Mouse (Mus musculus) neural tube, embryonic 12.5 days (tissue): Measurements from ENCODE around the gene A430033K04Rik. TPM values are rescaled to one million over a fixed set of nuclear protein-coding genes. Genes with fewer than 3 reads are reported as not detected.

Experiments
- ATAC-seq: fragments of 200-750 bp; cut with Nextera tagmentation; 2 replicates; pipeline ENCODE4 v1.8.0; 2017; ENCODE audit warnings: low read depth, mild to moderate bottlenecking, moderate TSS enrichment, moderate library complexity; ENCODE audit not compliant: low FRiP score
- H3K27ac ChIP-seq: fragments of 300-500 bp; sonication (generic); 2 replicates; pipeline ENCODE4 v1.5.1; 2016
- H3K27me3 ChIP-seq: fragments of 300-500 bp; sonication (generic); replicated peaks from 2 replicates; pipeline ENCODE4 v1.6.1; 2016; ENCODE audit warnings: mild to moderate bottlenecking
- H3K36me3 ChIP-seq: fragments of 300-500 bp; sonication (generic); 2 replicates; pipeline ENCODE4 v1.6.1; 2016; ENCODE audit warnings: mild to moderate bottlenecking
- H3K4me1 ChIP-seq: fragments of 300-500 bp; sonication (generic); 2 replicates; pipeline ENCODE4 v1.6.1; 2016
- H3K4me2 ChIP-seq: fragments of 300-500 bp; sonication (generic); replicated peaks from 2 replicates; pipeline ENCODE4 v1.6.1; 2016; ENCODE audit warnings: mild to moderate bottlenecking
- H3K4me3 ChIP-seq: fragments of 300-500 bp; sonication (generic); 2 replicates; pipeline ENCODE4 v1.5.1; 2016
- H3K9ac ChIP-seq: fragments of 300-500 bp; sonication (generic); 2 replicates; pipeline ENCODE4 v1.6.1; 2016; ENCODE audit warnings: mild to moderate bottlenecking
- H3K9me3 ChIP-seq: fragments of 300-500 bp; sonication (generic); 2 replicates; pipeline ENCODE4 v1.6.1; 2016; ENCODE audit warnings: mild to moderate bottlenecking
- WGBS: fragments of 180-500 bp; shearing (Covaris S2); methylation state at CpG from one replicate; pipeline ENCODE4 v1.1.7; 2016; 5-methylcytosine and 5-hydroxymethylcytosine counted together
- polyA plus RNA-seq: library from polyadenylated mRNA; unstranded; fragments of >200 nt; fragmentation: Nextera tagmentation; extraction: Ambion mirVana; gene quantifications from 2 replicates; pipeline ENCODE4 v1.2.1, GENCODE M21; 2016

A430033K04Rik gene
- polyA plus RNA-seq, 1 experiment from 2014 or later: 16.8 TPM

DNA sequence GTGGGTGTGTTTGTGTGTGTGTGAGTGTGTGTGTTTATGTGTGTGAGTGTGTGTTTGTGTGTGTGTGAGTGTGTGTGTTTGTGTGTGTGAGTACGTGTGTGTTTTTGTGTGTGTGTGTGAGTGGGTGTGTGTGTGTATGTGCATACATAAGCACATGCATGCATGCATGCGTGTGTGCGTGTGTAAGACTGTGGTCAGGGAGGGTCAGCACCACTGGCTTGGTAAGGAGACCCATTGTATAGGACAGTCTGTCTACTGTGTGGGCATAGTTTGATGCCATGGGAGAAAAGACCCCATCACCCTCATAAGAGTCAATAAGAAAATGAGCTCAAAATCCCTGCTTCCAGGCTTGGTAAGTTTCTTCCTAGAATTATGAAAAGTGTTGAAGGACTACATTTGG, 34.7 kb downstream of the A430033K04Rik start:
- H3K27me3 ChIP-seq: no peaks in the 10 kb centered on the region
- no peak overlapping the region for H3K4me2 ChIP-seq
- no peak overlapping the region for H3K27ac ChIP-seq
- no peaks in the 10 kb centered on the region for H3K4me1 ChIP-seq
- WGBS: 95% methylated on average over 3 of the region's 3 CpGs
- ATAC-seq: no peak
- no peaks in the 10 kb centered on the region for H3K9me3 ChIP-seq
- H3K36me3 ChIP-seq: no peaks in the 10 kb centered on the region
- no peak overlapping the region for H3K9ac ChIP-seq
- H3K4me3 ChIP-seq: no peak overlapping the region

DNA sequence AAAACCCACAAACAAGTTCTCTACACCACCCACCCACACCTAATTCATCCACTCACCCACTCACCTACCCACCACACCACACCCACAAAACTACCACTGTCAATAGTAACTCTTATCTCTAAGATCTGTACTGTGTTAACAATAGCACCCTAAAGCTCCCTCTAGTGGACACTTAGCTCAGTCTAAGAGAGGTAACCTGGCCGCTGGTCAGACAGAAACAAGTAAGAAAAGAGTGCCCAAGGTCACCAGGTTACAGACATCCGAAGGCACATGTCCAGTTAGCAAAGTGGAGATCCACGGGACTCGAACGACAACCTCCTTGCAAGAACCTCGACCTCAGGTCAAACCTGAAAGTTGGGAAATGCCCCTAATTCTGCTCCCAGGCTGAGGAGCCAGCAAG, 35.2 kb downstream of the A430033K04Rik start:
- no peak overlapping the region for H3K9ac ChIP-seq
- no peaks in the 10 kb centered on the region for H3K36me3 ChIP-seq
- ATAC-seq: no peak
- no peaks in the 10 kb centered on the region for H3K4me1 ChIP-seq
- H3K4me2 ChIP-seq: no peak overlapping the region
- H3K9me3 ChIP-seq: no peaks in the 10 kb centered on the region
- WGBS: 35% methylated on average over 6 of the region's 6 CpGs
- no peak overlapping the region for H3K4me3 ChIP-seq
- H3K27ac ChIP-seq: no peak overlapping the region
- H3K27me3 ChIP-seq: no peaks in the 10 kb centered on the region

DNA sequence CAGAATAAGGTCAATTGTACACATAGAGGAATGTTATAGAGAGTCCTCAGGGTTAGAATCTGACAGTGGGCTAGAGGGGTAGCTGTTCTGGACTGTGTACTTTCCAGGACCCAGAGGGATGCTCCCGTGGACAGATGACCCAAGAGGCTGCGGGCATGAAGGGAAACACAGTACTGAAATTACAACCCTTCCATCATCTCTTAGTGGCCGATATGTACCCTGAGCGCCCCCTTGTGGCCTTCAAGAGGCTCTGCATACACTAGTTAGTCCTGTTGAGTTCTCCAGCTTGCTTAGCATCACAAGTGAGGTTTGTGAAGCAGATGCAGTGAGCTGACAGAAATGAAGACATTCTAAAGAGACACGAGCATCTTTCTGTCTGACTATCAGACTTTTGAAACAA, 36.3 kb downstream of the A430033K04Rik start:
- Histone ChIP-seq H3K9me3 (no peaks in the 10 kb centered on the region), H3K4me1 (no peaks in the 10 kb centered on the region), H3K4me3 (no peak overlapping the region), H3K36me3 (no peaks in the 10 kb centered on the region), H3K27ac (no peak overlapping the region), H3K27me3 (no peaks in the 10 kb centered on the region), H3K4me2 (no peak overlapping the region), H3K9ac (no peak overlapping the region)
- ATAC-seq: no peak
- 10% methylated on average over 5 of the region's 5 CpGs for WGBS

DNA sequence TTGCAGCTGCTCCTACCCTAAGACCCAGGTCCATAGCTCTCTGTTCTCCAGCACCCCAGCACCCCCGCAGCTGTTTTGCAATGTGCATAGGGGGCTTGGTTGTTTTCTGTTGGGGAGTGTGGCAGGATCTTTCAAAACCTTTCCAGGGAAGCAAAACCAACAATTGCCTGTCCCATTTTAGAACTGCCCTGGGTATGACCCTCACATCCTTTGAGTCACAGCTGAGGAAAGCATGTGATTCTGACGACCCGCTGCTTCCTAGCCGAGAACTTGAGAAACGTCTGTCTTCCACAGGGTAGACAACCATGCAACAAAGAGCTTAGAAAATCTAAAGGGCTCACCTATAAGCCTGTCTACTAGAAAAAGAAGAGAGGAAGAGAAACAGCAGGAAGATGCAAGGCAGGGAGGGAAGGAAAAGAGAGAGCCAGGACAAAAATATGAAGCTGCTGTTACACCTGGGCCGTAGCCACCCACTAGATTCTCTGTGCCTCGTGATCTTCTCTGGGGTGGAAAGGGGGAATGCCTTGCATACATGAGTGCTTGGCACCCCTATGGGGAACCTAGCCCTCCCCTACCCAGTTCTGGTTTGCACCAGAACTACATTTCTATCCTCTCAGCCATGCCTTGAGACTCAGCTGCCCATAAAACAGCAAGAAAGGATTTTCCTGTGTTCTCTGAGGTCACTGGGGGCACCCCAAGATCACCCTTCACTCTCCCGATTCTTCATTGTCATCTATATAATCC, 60.5 kb downstream of the A430033K04Rik start:
- Histone ChIP-seq H3K9me3 (no peaks in the 10 kb centered on the region), H3K27ac (no peak overlapping the region), H3K4me3 (no peak overlapping the region), H3K4me1 (no peaks in the 10 kb centered on the region), H3K4me2 (no peak overlapping the region), H3K9ac (no peak overlapping the region), H3K36me3 (no peaks in the 10 kb centered on the region), H3K27me3 (no peaks in the 10 kb centered on the region)
- WGBS: 62% methylated on average over 8 of the region's 8 CpGs
- ATAC-seq: no peak

DNA sequence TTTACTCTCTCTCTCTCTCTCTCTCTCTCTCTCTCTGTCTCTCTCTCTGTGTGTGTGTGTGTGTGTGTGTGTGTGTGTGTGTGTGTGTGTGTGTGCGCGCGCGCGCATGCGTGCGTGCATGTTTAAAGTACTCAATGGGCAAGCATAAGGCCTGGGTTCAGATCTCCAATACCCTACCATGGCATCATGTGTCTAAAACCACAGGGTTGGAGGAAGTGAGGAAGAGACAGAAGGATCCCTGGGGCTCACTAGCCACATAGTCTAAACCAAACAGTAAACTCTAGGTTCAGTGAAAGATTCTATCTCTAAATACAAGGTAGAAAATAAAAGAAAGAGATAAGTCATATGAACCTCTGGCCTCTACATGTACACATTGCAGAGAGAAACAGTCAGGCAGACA, 61.2 kb downstream of the A430033K04Rik start:
- Histone ChIP-seq H3K27ac (no peak overlapping the region), H3K9me3 (no peaks in the 10 kb centered on the region), H3K36me3 (no peaks in the 10 kb centered on the region), H3K27me3 (no peaks in the 10 kb centered on the region), H3K4me1 (no peaks in the 10 kb centered on the region), H3K4me3 (no peak overlapping the region), H3K4me2 (no peak overlapping the region), H3K9ac (no peak overlapping the region)
- no peak for ATAC-seq
- 95% methylated on average over 7 of the region's 7 CpGs for WGBS

DNA sequence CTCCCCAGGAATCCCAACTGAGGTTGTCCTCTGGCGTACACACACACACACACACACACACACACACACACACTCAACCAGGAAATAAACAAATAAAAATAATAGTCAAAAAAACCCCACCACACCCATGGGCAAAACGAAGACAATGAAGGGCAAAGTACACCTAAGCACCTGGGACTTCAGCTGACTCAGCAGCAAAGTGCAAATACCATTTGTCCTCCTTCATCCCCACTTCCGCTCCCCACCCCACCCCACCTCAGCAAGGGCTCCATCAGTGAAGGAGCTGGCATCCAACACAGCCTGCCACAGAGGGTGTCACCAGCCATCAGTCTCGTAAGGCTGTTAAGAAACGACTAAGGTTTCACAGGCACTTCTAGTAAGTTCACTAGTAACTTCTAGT, 64.8 kb downstream of the A430033K04Rik start:
- no peaks in the 10 kb centered on the region for H3K4me1 ChIP-seq
- H3K4me3 ChIP-seq: no peak overlapping the region
- WGBS: 71% methylated on average over 5 of the region's 5 CpGs
- no peaks in the 10 kb centered on the region for H3K36me3 ChIP-seq
- H3K9me3 ChIP-seq: no peaks in the 10 kb centered on the region
- H3K27ac ChIP-seq: no peak overlapping the region
- no peak for ATAC-seq
- no peak overlapping the region for H3K9ac ChIP-seq
- no peak overlapping the region for H3K4me2 ChIP-seq
- no peaks in the 10 kb centered on the region for H3K27me3 ChIP-seq

DNA sequence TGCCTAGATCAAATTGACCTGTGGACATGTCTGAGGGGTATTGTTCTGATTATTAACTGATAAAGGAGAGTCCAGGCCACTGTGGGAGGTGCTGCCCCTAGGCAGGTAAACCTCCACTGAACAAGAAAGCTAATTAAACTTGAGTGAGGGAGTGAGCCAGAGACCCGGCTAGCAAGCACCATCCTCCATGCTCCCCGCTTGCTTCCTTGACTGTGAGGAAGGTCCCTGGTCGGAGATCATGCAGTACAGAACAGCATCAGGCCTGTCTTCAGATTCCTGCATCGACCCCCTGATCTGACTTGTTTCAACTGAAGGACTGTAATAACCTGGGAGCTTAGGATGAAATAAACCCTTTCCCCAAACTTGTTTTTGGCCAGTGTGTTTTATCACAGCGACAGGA, 66.6 kb downstream of the A430033K04Rik start:
- no peak for ATAC-seq
- Histone ChIP-seq H3K27ac (no peak overlapping the region), H3K27me3 (no peaks in the 10 kb centered on the region), H3K9me3 (no peaks in the 10 kb centered on the region), H3K4me3 (no peak overlapping the region), H3K4me1 (no peaks in the 10 kb centered on the region), H3K4me2 (no peak overlapping the region), H3K36me3 (no peaks in the 10 kb centered on the region), H3K9ac (no peak overlapping the region)
- 78% methylated on average over 5 of the region's 5 CpGs for WGBS

DNA sequence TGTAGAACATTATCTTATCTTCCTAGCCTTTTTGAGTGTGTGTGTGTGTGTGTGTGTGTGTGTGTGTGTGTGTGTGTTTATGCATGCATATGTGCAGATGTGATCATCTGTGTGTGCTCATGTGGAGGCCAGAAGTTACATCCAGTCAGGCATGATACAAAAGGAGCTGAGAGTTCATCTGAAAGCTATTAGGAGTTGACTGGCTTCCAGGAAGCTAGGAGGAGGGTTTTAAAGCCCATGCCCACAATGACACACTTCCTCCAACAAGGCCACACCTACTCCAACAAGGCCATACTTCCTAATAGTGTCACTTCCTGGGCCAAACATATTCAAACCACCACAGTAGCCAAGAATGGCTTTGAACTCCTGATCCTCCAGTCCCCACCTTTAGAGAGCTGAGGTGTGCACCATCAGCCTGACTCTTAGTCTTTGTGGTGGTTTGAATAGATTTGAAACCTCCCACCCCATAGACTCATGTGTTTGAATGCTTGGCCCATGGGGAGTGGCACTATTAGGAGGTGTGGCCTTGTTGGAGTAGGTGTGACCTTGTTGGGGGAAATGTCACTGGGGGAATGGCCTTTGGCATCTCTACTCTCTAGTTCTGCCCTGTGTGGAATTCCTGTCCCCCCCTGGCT, 70.4 kb downstream of the A430033K04Rik start:
- Histone ChIP-seq H3K4me1 (no peaks in the 10 kb centered on the region), H3K4me3 (no peak overlapping the region), H3K9me3 (no peaks in the 10 kb centered on the region), H3K27me3 (no peaks in the 10 kb centered on the region), H3K36me3 (no peaks in the 10 kb centered on the region), H3K9ac (no peak overlapping the region), H3K4me2 (no peak overlapping the region), H3K27ac (no peak overlapping the region)
- no peak for ATAC-seq

DNA sequence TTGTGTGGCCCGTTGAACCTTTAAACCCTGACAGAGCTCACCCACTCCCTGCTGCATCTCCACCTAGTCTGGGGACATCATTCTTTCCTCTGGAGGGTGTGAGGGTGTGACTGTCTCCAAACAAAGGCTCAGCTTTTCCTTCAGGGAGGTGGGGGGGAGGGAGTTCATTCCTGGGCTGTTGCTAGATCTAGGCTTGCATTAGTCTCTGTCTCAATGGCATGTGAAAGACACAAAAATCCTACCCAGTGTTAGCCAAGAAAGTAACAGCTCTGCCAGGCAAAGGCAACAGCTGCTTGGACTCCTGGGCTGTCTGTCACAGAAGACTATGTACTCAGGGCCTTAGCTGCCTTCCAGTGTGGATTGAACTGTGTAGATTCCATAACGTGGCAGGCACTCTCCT, 71.4 kb downstream of the A430033K04Rik start:
- Histone ChIP-seq H3K36me3 (no peaks in the 10 kb centered on the region), H3K27me3 (no peaks in the 10 kb centered on the region), H3K27ac (no peak overlapping the region), H3K4me2 (no peak overlapping the region), H3K9me3 (no peaks in the 10 kb centered on the region), H3K4me3 (no peak overlapping the region), H3K4me1 (no peaks in the 10 kb centered on the region), H3K9ac (no peak overlapping the region)
- WGBS: 77% methylated on average over 2 of the region's 2 CpGs
- no peak for ATAC-seq

DNA sequence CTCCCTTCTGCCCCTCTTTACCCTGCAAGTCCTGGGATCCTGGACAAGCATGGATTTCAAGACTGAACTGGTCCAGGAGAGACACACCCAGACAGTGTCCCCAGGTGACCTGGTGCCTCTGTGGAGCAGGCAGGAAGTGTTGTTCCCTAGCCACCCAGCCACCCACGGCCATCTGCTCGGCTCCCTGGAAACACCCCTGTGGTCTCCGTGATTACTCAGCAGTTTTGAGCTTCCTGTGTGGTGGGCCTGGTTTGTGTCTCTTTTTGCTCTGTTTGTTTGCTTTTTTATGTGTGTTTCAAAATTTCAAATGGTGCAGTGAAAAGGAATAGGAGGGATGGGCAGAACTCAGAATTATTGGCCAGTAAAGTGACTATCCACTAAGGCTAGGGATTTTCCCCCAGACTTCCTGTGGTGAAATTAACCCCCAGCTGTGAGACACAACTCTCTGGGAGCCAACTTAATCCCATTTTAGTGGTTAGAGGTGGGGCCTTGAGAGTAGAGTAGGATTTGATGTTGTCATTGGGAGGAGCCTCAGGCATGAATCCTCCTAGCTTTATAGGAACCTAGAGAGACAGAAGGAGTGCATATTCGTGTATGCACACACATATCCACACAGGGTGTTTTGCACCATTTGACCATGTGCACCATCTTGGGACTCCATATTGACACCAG, 72.0 kb downstream of the A430033K04Rik start:
- Histone ChIP-seq H3K36me3 (no peaks in the 10 kb centered on the region), H3K9me3 (no peaks in the 10 kb centered on the region), H3K27ac (no peak overlapping the region), H3K4me3 (no peak overlapping the region), H3K27me3 (no peaks in the 10 kb centered on the region), H3K4me2 (no peak overlapping the region), H3K9ac (no peak overlapping the region), H3K4me1 (no peaks in the 10 kb centered on the region)
- no peak for ATAC-seq
- 72% methylated on average over 4 of the region's 4 CpGs for WGBS

DNA sequence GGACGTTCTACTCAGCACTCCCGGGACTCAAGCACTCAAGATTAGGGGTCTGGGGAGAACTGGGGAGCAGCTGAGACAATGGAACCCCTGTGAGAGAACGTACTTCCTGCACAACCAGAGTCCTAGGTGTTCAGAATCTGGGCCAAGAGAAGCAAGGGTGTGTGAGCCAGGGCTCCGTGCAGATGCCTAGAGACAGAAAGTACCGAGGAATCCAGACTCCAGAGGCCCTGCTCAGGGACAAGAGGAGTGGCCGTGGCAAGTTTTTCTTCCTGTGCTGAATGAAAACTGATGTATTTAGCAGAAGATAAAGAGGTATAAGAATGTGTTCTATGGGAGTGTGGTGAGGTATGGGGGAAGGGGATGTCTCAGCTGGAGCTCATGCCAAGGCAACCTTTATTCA, 74.8 kb downstream of the A430033K04Rik start:
- Histone ChIP-seq H3K9me3 (no peaks in the 10 kb centered on the region), H3K4me1 (no peaks in the 10 kb centered on the region), H3K27ac (no peak overlapping the region), H3K36me3 (no peaks in the 10 kb centered on the region), H3K4me2 (no peak overlapping the region), H3K27me3 (no peaks in the 10 kb centered on the region), H3K4me3 (no peak overlapping the region), H3K9ac (no peak overlapping the region)
- no peak for ATAC-seq
- 75% methylated on average over 6 of the region's 6 CpGs for WGBS
